Mouse (Mus musculus): ENCODE results near the gene Rab11fip2.
A peak's percentile ranks its signal among the peaks of the same experiment; 100 is the strongest.

The Rab11fip2 gene

GRCm38 (mm10) chr19:59943322-59943871, at the start of gene Rab11fip2:
TSS of gene Rab11fip2 (minus strand) at chr19:59943654.
- peak; percentile 82 for DNase-seq (ENCODE audit: low spot score)

- no peak for DNase-seq (ENCODE audit: low spot score)
These were observed 38.1 kb upstream of the Rab11fip2 start for GRCm38 (mm10) chr19:59981588-59981987.

- DNase-seq (ENCODE audit: low spot score): no peak
These were observed 11.5 kb upstream of the Rab11fip2 start for GRCm38 (mm10) chr19:59954936-59955335.

DNA sequence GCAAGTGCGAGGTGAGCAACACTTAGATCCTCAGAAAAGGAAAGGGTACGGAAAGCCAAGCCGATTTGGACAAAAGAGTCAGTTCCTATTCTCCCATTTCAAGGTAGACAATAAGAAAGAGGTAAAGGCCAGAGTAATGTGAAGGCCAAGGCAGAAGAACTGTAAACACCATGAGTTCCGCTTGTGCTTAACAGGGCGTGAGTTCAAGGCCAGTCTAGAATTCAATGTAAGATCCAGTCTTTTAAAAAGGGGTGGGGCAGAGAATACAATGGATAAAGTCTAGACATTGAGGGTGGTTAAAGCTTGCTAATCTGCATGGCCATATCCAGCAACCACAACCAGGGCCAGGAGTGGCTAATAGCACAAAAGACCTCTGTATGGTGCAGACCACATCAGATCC, 6.3 kb upstream of the Rab11fip2 start:
- DNase-seq (ENCODE audit: low spot score): no peak

GRCm38 (mm10) chr19:59942716-59943321, 635 bp downstream of the Rab11fip2 start:
- DNase-seq (ENCODE audit: low spot score): no peak

DNA sequence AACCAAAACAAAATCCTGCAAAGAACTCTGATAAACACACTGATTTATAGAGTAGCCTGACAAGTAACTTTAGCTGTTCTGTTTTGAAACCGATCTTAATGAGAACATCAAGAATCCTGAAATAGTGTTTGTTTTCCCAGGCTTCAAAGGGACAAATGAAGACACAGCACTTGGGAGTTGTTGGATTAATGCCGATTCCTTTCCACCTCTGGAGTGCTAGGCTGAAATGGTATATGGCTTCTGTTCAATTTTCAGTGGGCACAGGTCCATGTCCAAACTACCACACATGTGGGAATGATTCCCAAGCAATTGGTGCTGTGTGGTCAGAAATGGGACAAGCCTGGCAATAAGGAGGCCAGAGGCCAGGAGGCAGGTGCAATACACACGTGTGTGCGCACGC, 3.7 kb downstream of the Rab11fip2 start:
- no peak for DNase-seq (ENCODE audit: low spot score)

- DNase-seq (ENCODE audit: low spot score): no peak
These were observed 11.4 kb downstream of the Rab11fip2 start for GRCm38 (mm10) chr19:59932085-59932484.

DNA sequence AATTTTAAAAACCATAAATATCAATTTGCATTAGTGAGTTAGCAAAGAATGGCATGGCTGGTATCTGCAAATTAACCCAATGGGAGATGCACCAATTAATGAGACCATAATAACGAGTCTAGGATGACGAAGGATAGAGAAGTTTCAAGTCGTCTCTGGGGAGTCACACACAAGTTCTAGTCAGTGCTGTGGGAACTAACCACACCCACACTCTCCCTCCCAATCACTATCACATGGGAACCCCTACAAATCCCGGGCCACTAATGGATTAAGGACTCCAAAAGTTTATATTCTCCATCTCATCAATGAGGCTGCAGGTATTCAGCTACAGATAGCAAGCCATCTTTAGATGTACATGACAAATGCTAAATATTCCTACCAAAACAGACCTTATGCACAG, 14.8 kb downstream of the Rab11fip2 start:
- DNase-seq (ENCODE audit: low spot score): no peak

DNA sequence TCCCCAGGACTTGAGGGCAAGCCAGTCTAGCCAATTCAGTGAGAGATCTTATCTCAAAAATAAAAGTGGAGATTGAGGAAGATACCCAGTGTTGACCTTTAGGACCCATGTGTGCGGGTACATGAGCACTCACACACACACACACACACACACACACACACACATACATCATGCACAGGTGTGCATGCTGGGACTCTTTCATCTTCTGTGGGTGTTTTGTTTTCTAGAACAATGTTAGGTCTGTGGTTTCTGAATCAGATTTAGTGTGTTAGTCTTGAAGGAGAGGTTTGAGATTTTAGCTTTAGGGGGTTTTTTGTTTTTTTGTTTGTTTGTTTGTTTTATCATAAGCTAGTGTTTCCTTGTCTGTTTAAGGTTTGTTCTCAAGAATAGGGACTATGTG, 17.3 kb downstream of the Rab11fip2 start:
- DNase-seq (ENCODE audit: low spot score): no peak

GRCm38 (mm10) chr19:59920846-59921245, 22.6 kb downstream of the Rab11fip2 start:
- DNase-seq (ENCODE audit: low spot score): no peak

DNA sequence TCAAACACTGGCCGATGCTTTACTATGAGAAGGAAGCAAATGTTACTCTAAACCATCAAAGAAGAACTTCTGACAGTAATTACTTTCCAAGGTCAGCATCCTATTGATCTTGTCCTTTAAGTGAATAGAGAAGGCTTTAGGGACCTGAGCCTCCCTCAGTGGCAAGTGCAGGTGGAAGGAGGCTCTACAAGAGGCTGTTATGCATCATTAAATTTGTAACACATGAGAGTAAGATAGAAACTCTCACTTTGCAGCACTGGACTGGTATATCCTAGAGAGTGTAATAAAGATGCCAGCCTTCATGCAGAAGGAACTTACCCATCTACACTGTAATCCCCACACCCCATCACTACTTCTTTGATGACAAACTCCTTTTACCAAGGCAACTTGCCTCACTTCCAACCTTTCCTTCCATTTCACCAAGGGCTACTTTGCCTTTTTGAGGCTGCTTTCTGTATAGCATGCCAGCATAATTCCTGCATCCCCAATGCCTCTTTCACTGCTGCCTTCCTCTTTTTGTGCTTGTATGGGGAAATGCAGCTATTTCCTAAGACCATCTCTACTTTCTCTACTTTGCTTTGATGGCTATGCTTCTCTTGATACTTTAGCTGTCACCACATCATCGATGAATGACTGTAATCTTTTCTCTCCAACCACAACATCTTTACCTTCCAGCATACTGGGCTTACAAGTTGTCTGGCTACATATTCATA, 25.4 kb downstream of the Rab11fip2 start:
- DNase-seq (ENCODE audit: low spot score): no peak

GRCm38 (mm10) chr19:59911554-59911953, 31.9 kb downstream of the Rab11fip2 start:
- DNase-seq (ENCODE audit: low spot score): no peak

DNA sequence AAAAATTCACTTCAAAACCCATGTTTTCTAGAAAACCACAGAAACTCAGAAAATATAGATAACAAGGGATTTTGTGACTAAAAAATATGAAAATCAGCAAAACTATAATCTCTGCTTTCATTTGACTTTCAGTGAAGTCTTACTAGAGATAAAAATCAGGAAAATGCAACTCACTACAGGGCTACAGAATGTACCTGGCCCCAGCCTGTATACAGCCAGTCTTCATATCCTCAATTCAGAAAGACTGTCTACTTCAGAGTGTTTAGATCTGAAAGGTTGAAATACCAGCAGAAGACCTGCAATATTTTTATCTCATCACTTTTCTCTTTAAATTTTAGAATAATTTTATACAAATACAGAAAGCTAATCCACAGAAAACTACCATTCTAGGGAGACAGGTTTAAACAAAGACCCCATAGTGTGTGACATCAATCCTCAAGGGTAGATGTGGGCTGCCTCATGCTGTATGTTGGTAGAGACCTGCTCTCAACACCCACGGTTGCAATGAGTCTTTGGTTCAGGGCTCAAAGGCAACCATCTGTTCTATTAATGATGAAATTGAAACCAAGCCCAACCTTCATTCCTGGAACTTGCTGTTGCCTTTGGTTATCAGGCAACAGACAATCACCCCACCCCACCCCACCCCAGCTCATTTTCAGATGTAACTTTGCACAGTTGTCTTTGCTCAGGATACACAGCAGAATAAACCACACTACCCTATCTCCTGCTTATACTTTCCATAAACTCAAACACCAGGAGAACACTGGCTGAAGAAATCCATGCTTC, 38.0 kb downstream of the Rab11fip2 start:
- DNase-seq (ENCODE audit: low spot score): no peak

DNA sequence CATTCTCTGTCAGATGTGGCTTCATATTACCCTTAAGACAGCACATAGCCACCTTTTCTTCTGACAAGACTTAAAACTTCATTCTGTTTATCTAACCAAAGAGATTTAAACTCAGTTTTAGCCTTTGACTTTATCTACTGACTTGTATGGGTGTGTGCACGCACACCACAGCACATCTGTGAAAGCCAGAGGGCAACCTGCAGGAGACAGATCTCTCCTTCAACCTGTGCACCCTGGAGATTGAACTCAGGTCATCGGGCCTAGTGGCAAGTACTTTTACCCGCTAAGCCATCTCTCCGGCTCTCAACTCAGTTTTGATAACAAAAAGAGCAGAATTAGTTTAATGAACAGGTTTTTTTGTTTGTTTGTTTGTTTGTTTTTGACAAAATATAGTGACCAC, 43.5 kb downstream of the Rab11fip2 start:
- DNase-seq (ENCODE audit: low spot score): no peak

GRCm38 (mm10) chr19:59898301-59898700, 45.2 kb downstream of the Rab11fip2 start:
- DNase-seq (ENCODE audit: low spot score): no peak

- DNase-seq (ENCODE audit: low spot score): no peak
These were observed 54.1 kb downstream of the Rab11fip2 start for GRCm38 (mm10) chr19:59889383-59889782.

DNA sequence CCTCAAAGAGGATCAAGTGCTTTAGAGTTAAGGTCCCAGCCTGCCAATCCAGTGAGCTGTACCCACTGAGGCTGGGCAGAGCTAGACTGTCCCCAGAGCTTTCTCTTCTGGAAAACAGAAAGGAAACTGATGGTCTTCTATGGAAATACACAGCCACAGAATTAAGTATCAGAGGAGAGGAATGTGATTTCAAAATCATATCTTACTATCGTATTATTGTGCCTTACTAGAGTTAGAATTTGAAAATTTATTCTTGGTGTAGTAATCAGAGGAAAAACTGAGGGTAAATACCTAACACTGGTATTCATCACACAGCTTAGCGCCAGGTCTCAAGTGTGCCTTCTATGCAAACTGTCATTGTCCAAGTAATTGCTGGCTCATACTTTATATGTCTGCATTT, 54.6 kb downstream of the Rab11fip2 start:
- DNase-seq (ENCODE audit: low spot score): no peak

DNA sequence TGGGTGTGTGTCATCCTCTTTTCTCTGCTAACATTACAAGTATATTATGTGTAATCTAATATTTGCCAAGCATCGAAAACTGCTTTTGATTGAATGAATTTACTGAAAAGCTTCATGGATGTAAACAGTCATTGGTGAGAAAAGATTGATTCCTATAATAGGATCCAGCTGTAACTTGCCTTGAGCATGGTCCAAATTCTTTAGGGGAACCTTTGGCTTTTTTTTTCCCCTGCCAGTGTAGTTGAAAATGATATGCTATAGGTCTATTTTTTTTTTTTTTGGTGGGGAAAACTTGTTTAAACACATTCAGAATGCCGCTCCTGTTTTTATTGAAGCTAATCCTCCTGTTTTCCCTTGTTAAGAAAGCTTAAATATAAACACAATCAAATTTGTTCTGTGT, 55.6 kb downstream of the Rab11fip2 start:
- no peak for DNase-seq (ENCODE audit: low spot score)

- DNase-seq (ENCODE audit: low spot score): no peak
These were observed 58.2 kb downstream of the Rab11fip2 start for GRCm38 (mm10) chr19:59885301-59885700.

DNA sequence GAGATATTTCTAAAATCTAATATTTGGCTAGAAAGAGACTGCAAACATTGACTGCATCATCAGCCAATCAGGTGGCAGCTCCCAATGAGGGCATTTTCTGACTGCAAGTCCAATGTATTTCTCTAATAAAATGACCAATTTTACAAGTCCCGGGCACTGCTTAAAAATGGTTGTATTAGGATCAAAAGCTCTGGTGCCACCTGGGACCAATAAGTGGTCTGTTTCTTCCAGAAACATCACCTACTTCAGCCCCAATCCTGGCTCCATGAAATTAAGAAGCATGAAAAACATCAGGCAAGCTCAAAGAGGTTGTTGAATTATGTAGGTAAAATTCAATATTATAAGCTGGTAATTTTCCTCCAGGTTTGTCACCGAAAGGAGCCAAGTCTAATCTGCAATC, 66.2 kb downstream of the Rab11fip2 start:
- DNase-seq (ENCODE audit: low spot score): no peak

- DNase-seq (ENCODE audit: low spot score): no peak
These were observed 76.8 kb downstream of the Rab11fip2 start for GRCm38 (mm10) chr19:59866666-59867065.

DNA sequence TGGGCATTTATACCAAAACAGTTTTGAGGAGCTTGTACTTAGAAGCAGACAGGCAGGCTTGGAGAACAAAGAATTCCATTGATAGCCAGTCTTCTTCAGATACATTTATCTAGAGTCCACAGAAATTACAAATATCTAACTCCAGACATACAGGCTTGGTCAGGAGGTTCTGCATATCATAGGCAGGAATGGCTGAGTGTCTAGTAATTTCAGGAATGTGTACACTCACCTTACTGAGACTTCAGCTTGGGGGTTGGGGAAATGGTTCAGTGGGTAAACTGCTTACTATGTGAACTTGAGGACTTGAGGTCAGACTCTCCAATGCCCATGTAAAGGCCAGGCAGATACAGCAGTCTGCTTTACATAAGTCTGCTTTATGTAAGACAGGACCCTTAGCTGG, 81.0 kb downstream of the Rab11fip2 start:
- DNase-seq (ENCODE audit: low spot score): no peak

DNA sequence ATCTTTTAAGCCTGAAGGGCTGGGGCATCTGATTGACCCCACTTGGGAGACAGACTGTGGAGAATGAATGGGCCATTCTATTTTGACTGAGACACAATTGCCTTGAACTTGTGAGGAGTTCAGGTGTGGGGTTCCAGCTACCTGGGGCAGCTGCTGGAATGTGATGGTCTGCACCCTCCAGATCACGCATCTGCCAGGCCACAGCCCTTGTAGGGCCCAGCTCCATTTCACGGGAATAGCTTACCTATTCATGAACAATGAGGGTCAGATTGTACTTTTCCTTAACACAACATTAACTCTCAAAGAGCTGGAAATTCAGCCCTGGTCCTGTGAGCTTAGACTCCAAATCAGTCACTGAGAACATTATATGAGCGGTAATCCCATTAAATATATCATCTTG, 82.7 kb downstream of the Rab11fip2 start:
- DNase-seq (ENCODE audit: low spot score): no peak

All from spleen, adult 12 weeks (tissue).